Mouse (Mus musculus): ENCODE data around the gene Acsl6. TPM values are rescaled to one million over a fixed set of nuclear protein-coding genes. Genes with fewer than 3 reads are reported as not detected.
A peak's percentile ranks its signal among the peaks of the same experiment; 100 is the strongest.

Gene Acsl6
- polyA plus RNA-seq (2016; fragmentation: Nextera tagmentation; extraction: Ambion mirVana): 29.9 and 30.8 TPM in 2 replicates

DNA sequence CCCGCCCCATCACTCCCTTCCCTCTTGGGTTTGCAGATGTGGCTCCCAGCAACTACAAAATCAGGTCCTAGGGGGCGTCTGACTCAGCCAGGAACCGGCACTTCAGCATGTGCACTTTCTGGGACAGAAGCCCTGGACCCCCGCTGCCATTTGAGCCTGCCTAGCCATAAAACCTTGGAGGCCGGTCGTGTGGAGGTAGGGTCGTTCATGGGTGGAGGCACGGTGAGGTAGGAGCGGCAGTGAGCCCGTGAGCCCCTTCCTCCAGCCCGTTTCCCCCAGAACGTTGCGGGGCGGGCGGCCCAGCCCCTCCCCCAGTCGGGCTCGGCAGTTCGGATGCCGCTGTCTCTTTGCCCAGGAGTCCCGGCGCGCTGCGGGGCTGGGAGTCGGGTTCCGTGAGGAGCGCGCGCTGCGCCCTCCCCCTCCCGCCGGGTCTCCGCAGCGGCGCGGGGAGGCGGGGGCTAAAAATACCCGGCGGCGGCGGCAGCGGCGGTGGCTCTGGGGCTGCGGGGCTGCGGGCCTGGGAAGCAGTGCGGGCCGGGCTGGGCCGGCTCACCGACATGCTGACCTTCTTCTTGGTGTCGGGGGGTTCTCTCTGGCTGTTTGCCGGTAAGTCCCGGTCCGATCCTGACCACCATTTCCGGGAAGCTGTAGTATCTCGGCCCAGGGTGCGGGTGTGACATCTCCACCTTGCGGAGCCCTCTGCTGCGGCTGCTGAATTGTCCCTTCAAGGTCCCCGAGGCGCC lies at the start of gene Acsl6:
Gene Acsl6, plus strand, starts transcription at position 71 of the 743 bp plus-strand sequence.
- Histone ChIP-seq H3K9ac (peak within 1 kb of the TSS; percentile 86), H3K27ac (peak within 1 kb of the TSS; percentile 75), H3K4me2 (replicated peaks) (peak within 1 kb of the TSS; percentile 74), H3K4me3 (peak within 1 kb of the TSS; percentile 73), H3K27me3 (replicated peaks) (no peaks in the 10 kb centered on the region), H3K36me3 (no peaks in the 10 kb centered on the region), H3K4me1 (peaks cover 23% of the 10 kb centered on the region), H3K9me3 (no peaks in the 10 kb centered on the region)
- peak; percentile 65 for ATAC-seq (ENCODE audit: low FRiP score, low read depth)
- under 1% methylated on average over 58 of the region's 59 CpGs for WGBS

- no peak for ATAC-seq (ENCODE audit: low FRiP score, low read depth)
- Histone ChIP-seq H3K4me2 (replicated peaks) (no peak overlapping the region), H3K4me3 (no peak overlapping the region), H3K9me3 (no peaks in the 10 kb centered on the region), H3K36me3 (no peaks in the 10 kb centered on the region), H3K4me1 (no peaks in the 10 kb centered on the region), H3K27ac (no peak overlapping the region), H3K9ac (no peak overlapping the region), H3K27me3 (replicated peaks) (no peaks in the 10 kb centered on the region)
- WGBS: 63% methylated on average over 4 of the region's 4 CpGs
Observed at GRCm38 (mm10) chr11:54254114-54254513, 49.5 kb upstream of the Acsl6 start.

GRCm38 (mm10) chr11:54256624-54257376 lies 46.8 kb upstream of the Acsl6 start:
- Histone ChIP-seq H3K4me3 (no peak overlapping the region), H3K9ac (no peak overlapping the region), H3K4me1 (no peaks in the 10 kb centered on the region), H3K27ac (no peak overlapping the region), H3K36me3 (no peaks in the 10 kb centered on the region), H3K4me2 (replicated peaks) (no peak overlapping the region), H3K27me3 (replicated peaks) (no peaks in the 10 kb centered on the region), H3K9me3 (no peaks in the 10 kb centered on the region)
- ATAC-seq (ENCODE audit: low FRiP score, low read depth): peak; percentile 74; the same call in 1 of the 2 replicates
- 64% methylated on average over 3 of the region's 3 CpGs for WGBS

DNA sequence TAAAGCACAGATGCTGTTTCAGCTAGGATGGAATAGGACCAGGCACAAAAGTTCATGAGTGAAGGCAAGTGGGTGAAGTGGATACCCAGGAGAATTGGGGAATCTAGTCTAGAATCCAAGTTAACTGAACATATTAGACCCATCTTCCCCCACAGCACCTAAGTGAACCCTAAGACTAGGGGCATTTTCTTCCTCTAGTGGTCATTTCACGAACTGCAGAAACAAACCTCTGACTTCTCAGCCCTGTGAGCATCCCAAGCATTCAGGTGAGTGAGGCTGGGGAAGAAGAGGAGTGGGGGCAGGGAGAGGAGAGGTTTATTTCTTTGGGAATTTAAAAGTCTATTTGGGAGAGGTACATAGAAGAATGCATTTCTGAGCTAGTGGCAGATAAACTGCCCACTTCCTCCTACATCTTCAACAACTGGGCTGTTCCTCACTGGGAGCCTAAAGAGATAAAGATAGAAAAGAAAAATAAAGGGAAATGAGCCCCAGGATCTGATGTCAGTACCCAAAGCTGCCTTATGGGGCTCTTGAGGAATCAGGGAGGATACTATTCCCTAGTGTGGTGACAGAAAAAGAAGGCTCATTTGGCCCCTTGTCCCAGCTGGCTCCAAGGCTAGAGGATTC lies 40.1 kb upstream of the Acsl6 start:
- H3K4me2 ChIP-seq (replicated peaks): no peak overlapping the region
- no peak overlapping the region for H3K27ac ChIP-seq
- H3K27me3 ChIP-seq (replicated peaks): no peaks in the 10 kb centered on the region
- no peaks in the 10 kb centered on the region for H3K9me3 ChIP-seq
- WGBS: 17% methylated on average over 1 of the region's 1 CpGs
- H3K36me3 ChIP-seq: no peaks in the 10 kb centered on the region
- no peak for ATAC-seq (ENCODE audit: low FRiP score, low read depth)
- no peak overlapping the region for H3K9ac ChIP-seq
- H3K4me1 ChIP-seq: no peaks in the 10 kb centered on the region
- no peak overlapping the region for H3K4me3 ChIP-seq

DNA sequence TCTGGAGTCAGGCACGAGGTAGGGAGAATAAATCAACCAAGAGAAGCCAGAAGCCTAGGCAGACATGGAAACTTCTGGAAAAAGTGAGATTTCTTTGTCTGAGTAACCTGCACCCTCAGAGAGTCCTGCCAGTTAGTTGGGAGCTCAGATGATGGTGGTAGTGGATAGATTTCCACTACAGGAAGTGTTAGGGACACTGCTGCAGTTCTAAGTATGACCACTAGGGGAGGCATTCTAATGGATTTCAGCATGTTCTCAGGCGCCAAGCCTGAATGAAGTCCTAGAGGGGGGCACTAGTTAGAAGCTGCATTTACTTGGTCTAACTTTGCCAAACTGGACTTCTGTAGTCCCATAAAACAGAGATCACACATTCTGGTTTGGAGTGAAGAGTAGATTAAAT lies 39.1 kb upstream of the Acsl6 start:
- ATAC-seq (ENCODE audit: low FRiP score, low read depth): no peak
- H3K36me3 ChIP-seq: no peaks in the 10 kb centered on the region
- no peaks in the 10 kb centered on the region for H3K4me1 ChIP-seq
- WGBS: 54% methylated on average over 2 of the region's 2 CpGs
- H3K27me3 ChIP-seq (replicated peaks): no peaks in the 10 kb centered on the region
- H3K4me3 ChIP-seq: no peak overlapping the region
- H3K27ac ChIP-seq: no peak overlapping the region
- no peaks in the 10 kb centered on the region for H3K9me3 ChIP-seq
- no peak overlapping the region for H3K4me2 ChIP-seq (replicated peaks)
- H3K9ac ChIP-seq: no peak overlapping the region

DNA sequence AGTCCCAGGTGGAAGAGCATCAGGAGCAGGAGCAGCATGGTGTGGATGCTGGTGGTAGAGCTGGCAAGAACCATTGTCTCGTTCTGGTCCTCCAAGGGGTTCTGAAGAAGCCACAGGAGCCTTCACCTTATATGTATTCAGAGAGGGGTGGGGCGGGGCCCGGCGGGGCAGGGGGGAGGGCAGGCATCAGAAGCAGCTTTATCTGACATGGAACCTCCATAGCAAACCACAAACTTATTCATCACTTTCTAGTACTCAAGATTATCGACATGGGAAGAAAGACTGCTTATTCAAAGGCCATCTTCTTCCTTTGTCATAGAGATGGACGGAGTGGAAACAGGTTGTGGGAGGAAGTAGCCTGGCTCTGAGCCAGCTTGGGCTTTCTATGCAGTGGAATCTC lies 36.4 kb upstream of the Acsl6 start, which contains the start of gene Il3:
Gene Il3, minus strand, starts transcription at position 101 of the 400 bp plus-strand sequence.
- 82% methylated on average over 6 of the region's 6 CpGs for WGBS
- H3K9ac ChIP-seq: no peak within 1 kb of the TSS
- no peaks in the 10 kb centered on the region for H3K27me3 ChIP-seq (replicated peaks)
- no peaks in the 10 kb centered on the region for H3K9me3 ChIP-seq
- H3K4me2 ChIP-seq (replicated peaks): no peak within 1 kb of the TSS
- no peak within 1 kb of the TSS for H3K27ac ChIP-seq
- no peak within 1 kb of the TSS for H3K4me3 ChIP-seq
- H3K36me3 ChIP-seq: no peaks in the 10 kb centered on the region
- H3K4me1 ChIP-seq: no peaks in the 10 kb centered on the region
- ATAC-seq (ENCODE audit: low FRiP score, low read depth): no peak

DNA sequence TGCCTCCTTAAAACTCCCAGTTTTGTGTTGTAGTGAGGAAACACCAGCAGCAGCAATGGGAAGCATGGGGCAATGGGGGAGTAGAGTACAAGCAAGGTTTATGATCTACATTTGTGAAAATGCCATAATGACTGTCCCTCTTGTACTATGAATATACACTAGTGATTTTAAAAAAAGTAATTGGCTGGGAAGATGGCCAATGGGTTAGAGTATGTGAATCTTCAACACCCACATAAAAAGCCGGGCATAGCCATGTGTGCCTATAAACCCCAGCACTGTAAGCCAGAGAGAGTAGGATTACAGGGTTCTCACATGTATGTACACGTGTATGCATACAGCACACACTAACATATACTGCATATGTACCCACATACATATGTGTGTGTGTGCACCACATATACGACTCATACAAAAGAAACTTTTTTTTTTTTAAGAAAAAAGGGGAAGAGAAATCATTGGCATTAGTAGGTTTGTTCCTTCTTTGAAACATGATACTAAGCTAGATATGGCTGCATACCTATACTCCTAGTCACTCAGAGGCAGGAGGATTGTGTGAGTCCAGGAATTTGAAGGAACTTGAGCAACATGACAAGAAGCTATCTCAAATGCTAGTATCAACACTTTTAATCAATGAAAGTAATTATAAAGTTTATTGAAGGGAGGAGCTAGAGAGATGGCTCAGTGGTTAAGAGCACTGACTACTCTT lies 34.3 kb upstream of the Acsl6 start:
- no peaks in the 10 kb centered on the region for H3K36me3 ChIP-seq
- no peak overlapping the region for H3K4me2 ChIP-seq (replicated peaks)
- no peak overlapping the region for H3K4me3 ChIP-seq
- ATAC-seq (ENCODE audit: low FRiP score, low read depth): no peak
- H3K27ac ChIP-seq: no peak overlapping the region
- no peak overlapping the region for H3K9ac ChIP-seq
- 86% methylated on average over 3 of the region's 3 CpGs for WGBS
- no peaks in the 10 kb centered on the region for H3K9me3 ChIP-seq
- no peaks in the 10 kb centered on the region for H3K27me3 ChIP-seq (replicated peaks)
- H3K4me1 ChIP-seq: no peaks in the 10 kb centered on the region

DNA sequence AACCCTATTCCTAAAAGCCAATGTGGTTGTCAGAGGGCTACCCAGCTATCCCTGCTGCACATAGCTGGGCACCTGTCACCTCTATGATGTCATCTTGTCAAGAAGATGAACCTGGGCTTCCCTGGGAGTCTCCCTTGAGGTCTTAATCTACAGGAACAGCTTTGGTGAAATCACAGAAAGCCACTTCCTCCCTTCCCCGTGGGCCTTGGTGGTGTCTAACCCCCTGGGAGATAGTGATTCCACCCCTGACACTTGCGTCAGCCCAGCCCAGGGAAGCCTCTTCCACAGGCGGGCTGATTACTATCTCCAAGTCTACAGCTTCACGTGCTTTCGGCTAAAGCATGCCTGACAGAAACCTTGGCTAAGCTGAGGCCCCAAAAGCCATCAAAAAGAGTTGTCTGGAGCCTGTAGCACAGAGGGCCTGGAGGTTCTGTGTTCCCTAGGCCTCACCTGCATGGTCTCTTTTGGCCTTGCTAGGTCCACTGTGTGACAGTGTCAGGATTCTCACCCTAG lies 32.1 kb upstream of the Acsl6 start:
- 78% methylated on average over 5 of the region's 5 CpGs for WGBS
- H3K4me1 ChIP-seq: no peaks in the 10 kb centered on the region
- no peak overlapping the region for H3K4me3 ChIP-seq
- H3K27me3 ChIP-seq (replicated peaks): no peaks in the 10 kb centered on the region
- ATAC-seq (ENCODE audit: low FRiP score, low read depth): no peak
- no peak overlapping the region for H3K9ac ChIP-seq
- H3K36me3 ChIP-seq: no peaks in the 10 kb centered on the region
- H3K27ac ChIP-seq: no peak overlapping the region
- no peak overlapping the region for H3K4me2 ChIP-seq (replicated peaks)
- H3K9me3 ChIP-seq: no peaks in the 10 kb centered on the region

DNA sequence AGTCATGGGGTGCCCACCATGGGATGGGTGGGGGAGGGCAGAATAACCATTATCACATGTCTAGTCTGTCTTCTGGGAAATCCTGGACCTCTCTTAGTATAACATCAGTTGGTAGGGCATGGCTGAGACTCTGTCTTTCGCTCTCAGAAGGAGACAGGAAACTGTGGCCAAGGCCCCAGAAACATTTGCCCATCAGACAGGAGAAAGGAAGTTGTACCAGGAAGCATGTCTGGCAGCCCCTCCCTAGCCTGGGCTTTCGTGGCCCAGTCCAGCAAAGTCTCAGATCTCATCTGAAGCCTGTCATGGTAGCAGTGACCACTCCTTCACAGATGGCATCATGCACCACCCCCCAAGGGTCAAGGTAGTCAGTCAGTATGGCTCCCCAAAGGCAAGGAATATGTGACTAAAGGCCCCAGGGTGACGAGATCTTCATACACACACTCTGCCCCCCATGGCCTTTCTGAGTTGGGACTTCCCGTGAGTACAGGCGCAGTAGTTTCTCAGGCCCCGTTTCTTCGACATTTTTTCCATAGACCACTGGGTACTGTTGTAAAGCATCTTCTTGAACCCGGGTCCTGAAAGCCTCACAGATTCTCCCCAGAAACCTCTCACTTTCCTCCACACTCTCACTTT lies 15.7 kb upstream of the Acsl6 start:
- Histone ChIP-seq H3K9ac (no peak overlapping the region), H3K27me3 (replicated peaks) (no peaks in the 10 kb centered on the region), H3K9me3 (no peaks in the 10 kb centered on the region), H3K36me3 (no peaks in the 10 kb centered on the region), H3K4me2 (replicated peaks) (no peak overlapping the region), H3K27ac (no peak overlapping the region), H3K4me3 (no peak overlapping the region), H3K4me1 (no peaks in the 10 kb centered on the region)
- no peak for ATAC-seq (ENCODE audit: low FRiP score, low read depth)
- 86% methylated on average over 8 of the region's 8 CpGs for WGBS

GRCm38 (mm10) chr11:54292163-54292562 lies 11.4 kb upstream of the Acsl6 start:
- Histone ChIP-seq H3K27ac (no peak overlapping the region), H3K9ac (no peak overlapping the region), H3K9me3 (no peaks in the 10 kb centered on the region), H3K4me1 (no peaks in the 10 kb centered on the region), H3K4me3 (no peak overlapping the region), H3K27me3 (replicated peaks) (no peaks in the 10 kb centered on the region), H3K36me3 (no peaks in the 10 kb centered on the region), H3K4me2 (replicated peaks) (no peak overlapping the region)
- ATAC-seq (ENCODE audit: low FRiP score, low read depth): no peak
- 90% methylated on average over 2 of the region's 2 CpGs for WGBS

- WGBS: 71% methylated on average over 12 of the region's 12 CpGs
Observed at GRCm38 (mm10) chr11:54293980-54294807, 9.4 kb upstream of the Acsl6 start.

More at GRCm38 (mm10) chr11:54293980-54294807, 9.4 kb upstream of the Acsl6 start:
- Histone ChIP-seq H3K27ac (no peak overlapping the region), H3K4me3 (no peak overlapping the region), H3K9me3 (no peaks in the 10 kb centered on the region), H3K9ac (no peak overlapping the region), H3K4me1 (no peaks in the 10 kb centered on the region), H3K4me2 (replicated peaks) (no peak overlapping the region), H3K27me3 (replicated peaks) (no peaks in the 10 kb centered on the region), H3K36me3 (no peaks in the 10 kb centered on the region)
- ATAC-seq (ENCODE audit: low FRiP score, low read depth): no peak
